35 mouse cellular contexts compared by ENCODE assay signal in the genomic region with DNA sequence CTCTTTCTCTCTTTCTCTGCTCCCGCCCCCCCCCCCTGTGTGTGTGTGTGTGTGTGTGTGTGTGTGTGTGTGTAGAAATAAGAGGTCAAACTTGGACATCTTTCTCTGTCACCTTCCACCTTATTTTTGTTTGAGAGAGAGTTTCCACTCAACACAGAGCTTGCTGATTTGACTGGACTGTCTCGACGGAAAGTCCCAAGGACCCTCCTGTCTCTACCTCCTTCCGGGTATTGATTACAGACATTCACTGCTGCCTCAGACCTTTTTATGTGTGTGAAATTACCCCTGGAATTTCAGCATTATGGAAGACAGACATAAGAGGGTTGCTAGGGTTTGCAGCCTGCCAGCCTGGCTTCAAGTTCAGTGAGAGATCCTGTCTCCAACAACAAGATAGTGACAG. TPM values are rescaled to one million over a fixed set of nuclear protein-coding genes. Genes with fewer than 3 reads are reported as not detected.
A peak's percentile ranks its signal among the peaks of the same experiment; 100 is the strongest.
DNase-seq lines count a peak whose midpoint lies in the region; ATAC-seq and TF ChIP-seq lines count a peak whose summit lies in the region.
"Had no signal": no experiment of that assay in that cellular context is flagged by ENCODE, and none has a peak within 500 bp of the region (broad histone marks: within the 10 kb centered on the region; RNA-seq: fewer than 3 reads in every experiment).

No protein-coding gene starts in this region.

- ATAC-seq in hindbrain, embryonic 16.5 days, result no peak
- no peak for ATAC-seq in hindbrain, embryonic 13.5 days (ENCODE audit: low FRiP score)
- no peak for ATAC-seq in neural tube, embryonic 14.5 days (ENCODE audit: low read depth)
- ATAC-seq: CD4-positive, CD25-positive, alpha-beta regulatory T cell, adult 4 months; forebrain, embryonic 16.5 days; intestine, embryonic 16.5 days; lung, postnatal 0 days had no signal

- 74% methylated on average over 4 of the region's 4 CpGs for WGBS in hindbrain, embryonic 10.5 days
- 76% methylated on average over 4 of the region's 4 CpGs for WGBS in hindbrain, embryonic 16.5 days
- WGBS in hindbrain, embryonic 13.5 days, result 74% methylated on average over 3 of the region's 4 CpGs
- WGBS in neural tube, embryonic 14.5 days, result 59% methylated on average over 3 of the region's 4 CpGs
- WGBS in limb, embryonic 10.5 days, result 83% methylated on average over 4 of the region's 4 CpGs

- H3K4me1 ChIP-seq in hindbrain, embryonic 10.5 days (replicated peaks), result 0 out of 2 replicates have a peak, but pooled peaks cover 3% of the 10 kb centered on the region
- H3K4me1 ChIP-seq in hindbrain, embryonic 16.5 days (ENCODE audit: control insufficient read depth, insufficient read depth, low read depth, low read length), result peaks cover 4% of the 10 kb centered on the region; the same call in 1 of the 2 replicates
- peaks cover 8 to 50% of the 10 kb centered on the region in 2 experiments for H3K4me1 ChIP-seq in CH12.LX (ENCODE audit: control insufficient read depth in 1 of 2, insufficient read depth in 2 of 2)
- peaks cover 18% of the 10 kb centered on the region for H3K4me1 ChIP-seq in hindbrain, embryonic 13.5 days (replicated peaks)
- H3K4me1 ChIP-seq in neural tube, embryonic 14.5 days (ENCODE audit: control insufficient read depth, insufficient read depth, low read length), result peaks cover 10% of the 10 kb centered on the region
- H3K4me1 ChIP-seq in limb, embryonic 10.5 days, result peaks cover 3% of the 10 kb centered on the region
- H3K4me1 ChIP-seq: embryonic facial prominence, embryonic 12.5 days; liver, embryonic 13.5 days had no signal

- TF ChIP-seq RAD21 in CH12.LX (IDR thresholded peaks at IDR 0.05; ENCODE audit: low read depth, low read length), result no peak

- TF ChIP-seq CTCF in CH12.LX (conservative IDR thresholded peaks at IDR 0.05 in 1 of 2, IDR thresholded peaks at IDR 0.05 in 1 of 2; ENCODE audit: low read depth in 2 of 2, low read length in 2 of 2), result no peak

- H3K9me3 ChIP-seq in hindbrain, embryonic 10.5 days, result no peaks in the 10 kb centered on the region
- H3K9me3 ChIP-seq in hindbrain, embryonic 16.5 days (ENCODE audit: control insufficient read depth, low read length), result no peaks in the 10 kb centered on the region
- no peaks in the 10 kb centered on the region for H3K9me3 ChIP-seq in CH12.LX (replicated peaks; ENCODE audit: low read length)
- H3K9me3 ChIP-seq in hindbrain, embryonic 13.5 days, result no peaks in the 10 kb centered on the region
- H3K9me3 ChIP-seq in neural tube, embryonic 14.5 days (ENCODE audit: control insufficient read depth, low read length), result no peaks in the 10 kb centered on the region
- no peaks in the 10 kb centered on the region for H3K9me3 ChIP-seq in limb, embryonic 10.5 days (replicated peaks)
- H3K9me3 ChIP-seq: embryonic facial prominence, embryonic 12.5 days; heart, embryonic 13.5 days; limb, embryonic 15.5 days; liver, embryonic 13.5 days; megakaryocyte, embryonic 14.5 days had no signal

- H3K79me2 ChIP-seq in CH12.LX (replicated peaks; ENCODE audit: control insufficient read depth, extremely low read depth, insufficient read depth, poor library complexity, severe bottlenecking), result no peaks in the 10 kb centered on the region

- H3K9ac ChIP-seq in hindbrain, embryonic 16.5 days (ENCODE audit: low read depth, low read length), result no peak overlapping the region
- H3K9ac ChIP-seq in CH12.LX (ENCODE audit: insufficient read depth, low read depth), result no peak overlapping the region
- H3K9ac ChIP-seq in hindbrain, embryonic 13.5 days, result no peak overlapping the region
- H3K9ac ChIP-seq in neural tube, embryonic 14.5 days (replicated peaks; ENCODE audit: low read depth, low read length), result no peak overlapping the region
- H3K9ac ChIP-seq: embryonic facial prominence, embryonic 12.5 days; heart, embryonic 13.5 days; limb, embryonic 15.5 days; liver, embryonic 13.5 days had no signal

- H3K27ac ChIP-seq in hindbrain, embryonic 10.5 days, result peak overlapping the region; percentile 60
- H3K27ac ChIP-seq in hindbrain, embryonic 16.5 days (ENCODE audit: low read depth, low read length), result no peak overlapping the region
- H3K27ac ChIP-seq in CH12.LX (ENCODE audit: insufficient read depth, low read depth), result no peak overlapping the region
- peak overlapping the region; percentile 86 for H3K27ac ChIP-seq in hindbrain, embryonic 13.5 days
- H3K27ac ChIP-seq in neural tube, embryonic 14.5 days (ENCODE audit: low read depth, low read length), result peak overlapping the region; percentile 77
- no peak overlapping the region for H3K27ac ChIP-seq in limb, embryonic 10.5 days
- H3K27ac ChIP-seq: embryonic facial prominence, embryonic 12.5 days; gastrocnemius, adult 2 months; heart, adult 2 months; heart, embryonic 13.5 days; kidney, postnatal 0 days; limb, embryonic 15.5 days; liver, embryonic 13.5 days had no signal

- no peaks in the 10 kb centered on the region for H3K36me3 ChIP-seq in hindbrain, embryonic 10.5 days
- H3K36me3 ChIP-seq in hindbrain, embryonic 16.5 days (ENCODE audit: control insufficient read depth, insufficient read depth, low read length), result no peaks in the 10 kb centered on the region
- no peaks in the 10 kb centered on the region for H3K36me3 ChIP-seq in CH12.LX (replicated peaks in 1 of 2; ENCODE audit: control insufficient read depth in 1 of 2, insufficient read depth in 1 of 2, low read length in 1 of 2)
- H3K36me3 ChIP-seq in hindbrain, embryonic 13.5 days, result no peaks in the 10 kb centered on the region
- no peaks in the 10 kb centered on the region for H3K36me3 ChIP-seq in neural tube, embryonic 14.5 days (ENCODE audit: control insufficient read depth, insufficient read depth, low read length)
- H3K36me3 ChIP-seq in limb, embryonic 10.5 days, result no peaks in the 10 kb centered on the region
- H3K36me3 ChIP-seq: embryonic facial prominence, embryonic 12.5 days; heart, embryonic 13.5 days; limb, embryonic 15.5 days; liver, embryonic 13.5 days had no signal

- 0 out of 2 replicates have a peak, but pooled peaks have one; percentile 28 for TF ChIP-seq EP300 in CH12.LX (IDR thresholded peaks at IDR 0.05; ENCODE audit: low read length)

- H3K4me2 ChIP-seq in hindbrain, embryonic 16.5 days (ENCODE audit: low read length), result no peak overlapping the region
- 0 out of 2 replicates have a peak overlapping the region, but pooled peaks have one; percentile 38 for H3K4me2 ChIP-seq in CH12.LX (ENCODE audit: insufficient read depth, low read depth, poor library complexity, severe bottlenecking)
- H3K4me2 ChIP-seq in hindbrain, embryonic 13.5 days, result no peak overlapping the region
- no peak overlapping the region for H3K4me2 ChIP-seq in neural tube, embryonic 14.5 days (ENCODE audit: low read depth, low read length)
- H3K4me2 ChIP-seq: embryonic facial prominence, embryonic 12.5 days; heart, embryonic 13.5 days; limb, embryonic 15.5 days; liver, embryonic 13.5 days had no signal

- no peaks in the 10 kb centered on the region for H3K27me3 ChIP-seq in hindbrain, embryonic 10.5 days (ENCODE audit: insufficient read depth, poor library complexity, severe bottlenecking)
- H3K27me3 ChIP-seq in hindbrain, embryonic 16.5 days (replicated peaks; ENCODE audit: control insufficient read depth, insufficient read depth, low read length), result no peaks in the 10 kb centered on the region
- H3K27me3 ChIP-seq in CH12.LX (replicated peaks), result no peaks in the 10 kb centered on the region
- H3K27me3 ChIP-seq in hindbrain, embryonic 13.5 days, result no peaks in the 10 kb centered on the region
- no peaks in the 10 kb centered on the region for H3K27me3 ChIP-seq in neural tube, embryonic 14.5 days (ENCODE audit: control insufficient read depth, insufficient read depth, low read length)
- H3K27me3 ChIP-seq in limb, embryonic 10.5 days (ENCODE audit: low read depth, poor library complexity, severe bottlenecking), result no peaks in the 10 kb centered on the region
- H3K27me3 ChIP-seq: embryonic facial prominence, embryonic 12.5 days; heart, embryonic 13.5 days; limb, embryonic 15.5 days; liver, embryonic 13.5 days had no signal

- no peak for TF ChIP-seq POLR2A in CH12.LX (IDR thresholded peaks at IDR 0.05; ENCODE audit: low read depth, low read length)

- dilution Hi-C loops in CH12.LX (cut with MboI; ENCODE audit: extremely low pct_ligation_motif_present, extremely low pct_unique_long_range_greater_than_20kb, low sequenced_read_pairs), result no loop called here

- no peak for DNase-seq in hindbrain, embryonic 10.5 days (ENCODE audit: low spot score)
- DNase-seq in CH12.LX (ENCODE audit: extremely low read depth), result no peak
- no peak for DNase-seq in limb, embryonic 10.5 days (ENCODE audit: low spot score)
- DNase-seq in gastrocnemius, postnatal 25 days, result no peak
- DNase-seq: adrenal gland, postnatal 36 days; cerebellum, adult 8-10 months; cerebellum, postnatal 25 days; gastrocnemius, adult 2 months; heart, adult 2 months; heart, postnatal 14 days; kidney, adult 8-10 months; layer of hippocampus, postnatal 36 days; left cerebral cortex, postnatal 4 days; liver, embryonic 13.5 days; lung, adult 18-20 months; lung, postnatal 4 days; thymus, postnatal 4 days had no signal

- no peak overlapping the region for H3K4me3 ChIP-seq in hindbrain, embryonic 10.5 days
- no peak overlapping the region for H3K4me3 ChIP-seq in hindbrain, embryonic 16.5 days (ENCODE audit: low read length)
- H3K4me3 ChIP-seq in CH12.LX (replicated peaks in 1 of 3; ENCODE audit: low read depth in 2 of 3, low read length in 2 of 3, poor library complexity in 1 of 3), result no peak overlapping the region
- no peak overlapping the region for H3K4me3 ChIP-seq in hindbrain, embryonic 13.5 days
- no peak overlapping the region for H3K4me3 ChIP-seq in neural tube, embryonic 14.5 days (ENCODE audit: low read depth, low read length)
- H3K4me3 ChIP-seq in limb, embryonic 10.5 days, result no peak overlapping the region
- H3K4me3 ChIP-seq: embryonic facial prominence, embryonic 12.5 days; gastrocnemius, adult 2 months; heart, adult 2 months; heart, embryonic 13.5 days; limb, embryonic 15.5 days; liver, embryonic 13.5 days; megakaryocyte, embryonic 14.5 days; myocyte had no signal

- in situ Hi-C loops in CH12.LX (cut with MboI; ENCODE audit: low pct_ligation_motif_present, low pct_unique_long_range_greater_than_20kb, low sequenced_read_pairs), result loop anchor here (10.0 kb wide), 1 partner anchor 59 kb away; no protein-coding TSS in a partner anchor

RNA-seq across cellular contexts. Expression of gene Ccl26, which starts 7.1 kb away (rescaled TPM):
- polyA plus RNA-seq in hindbrain, embryonic 10.5 days (2016; fragmentation: Nextera tagmentation; extraction: Ambion mirVana), result not detected in 2 replicates
- polyA plus RNA-seq in hindbrain, embryonic 16.5 days (2015; fragmentation: Nextera tagmentation; extraction: Ambion mirVana), result not detected in 2 replicates
- total RNA-seq in CH12.LX (2012; rRNA removed), result not detected in 2 replicates
- total RNA-seq in CH12.LX (2014; rRNA removed), result not detected in 2 replicates
- not detected in 2 replicates for polyA plus RNA-seq in CH12.LX (2012; ENCODE audit: insufficient read length, low read depth)
- polyA plus RNA-seq in hindbrain, embryonic 13.5 days (2015; fragmentation: Nextera tagmentation; extraction: Ambion mirVana), result not detected in 2 replicates
- polyA plus RNA-seq in neural tube, embryonic 14.5 days (2014; fragmentation: Nextera tagmentation; extraction: Ambion mirVana), result not detected in 2 replicates
- not detected in 2 replicates for polyA plus RNA-seq in limb, embryonic 10.5 days (2016; fragmentation: Nextera tagmentation; extraction: Ambion mirVana)
- not detected for total RNA-seq in gastrocnemius, postnatal 25 days (2021)
- total RNA-seq: adrenal gland, adult 18-20 months; adrenal gland, postnatal 36 days; gastrocnemius, adult 2 months; gastrocnemius, postnatal 4 days; heart, adult 2 months; heart, postnatal 14 days; layer of hippocampus, postnatal 36 days; left cerebral cortex, postnatal 4 days; midbrain, postnatal 0 days had no signal
- polyA plus RNA-seq: CD4-positive, CD25-positive, alpha-beta regulatory T cell, adult 4 months; embryonic facial prominence, embryonic 12.5 days; forebrain, embryonic 16.5 days; heart, adult 2 months; heart, embryonic 13.5 days; intestine, embryonic 16.5 days; kidney, postnatal 0 days; large intestine, adult 2 months; limb, embryonic 15.5 days; liver, embryonic 13.5 days; lung, postnatal 0 days; midbrain, postnatal 0 days; myocyte; thymus, postnatal 0 days had no signal

RNA-seq across cellular contexts. Expression of gene Hip1, which starts 11.3 kb away (rescaled TPM):
- 51.3 and 65.6 TPM in 2 replicates for polyA plus RNA-seq in hindbrain, embryonic 10.5 days (2016; fragmentation: Nextera tagmentation; extraction: Ambion mirVana)
- 35.3 and 44.6 TPM in 2 replicates for polyA plus RNA-seq in hindbrain, embryonic 16.5 days (2015; fragmentation: Nextera tagmentation; extraction: Ambion mirVana)
- total RNA-seq in CH12.LX (2012; rRNA removed) (6.3 and 6.4 TPM in 2 replicates), CH12.LX (2014; rRNA removed) (1.8 and 2.2 TPM in 2 replicates)
- polyA plus RNA-seq in CH12.LX (2012; ENCODE audit: insufficient read length, low read depth), result 3.4 and 3.6 TPM in 2 replicates
- 38.4 and 38.5 TPM in 2 replicates for polyA plus RNA-seq in hindbrain, embryonic 13.5 days (2015; fragmentation: Nextera tagmentation; extraction: Ambion mirVana)
- polyA plus RNA-seq in neural tube, embryonic 14.5 days (2014; fragmentation: Nextera tagmentation; extraction: Ambion mirVana), result 49.0 and 52.4 TPM in 2 replicates
- polyA plus RNA-seq in limb, embryonic 10.5 days (2016; fragmentation: Nextera tagmentation; extraction: Ambion mirVana), result 46.1 and 49.1 TPM in 2 replicates
- 10 to 100 TPM; 24.6 to 28.7 TPM for total RNA-seq in gastrocnemius, postnatal 25 days (2021)

RNA-seq across cellular contexts. Expression of gene Ccl24, which starts 16.6 kb away (rescaled TPM):
- 1.1 and 1.9 TPM in 2 replicates for polyA plus RNA-seq in hindbrain, embryonic 10.5 days (2016; fragmentation: Nextera tagmentation; extraction: Ambion mirVana)
- polyA plus RNA-seq in hindbrain, embryonic 16.5 days (2015; fragmentation: Nextera tagmentation; extraction: Ambion mirVana), result 2.1 and 2.4 TPM in 2 replicates
- not detected in 2 replicates for total RNA-seq in CH12.LX (2012; rRNA removed)
- total RNA-seq in CH12.LX (2014; rRNA removed), result not detected in 2 replicates
- not detected in 2 replicates for polyA plus RNA-seq in CH12.LX (2012; ENCODE audit: insufficient read length, low read depth)
- 3.7 and 4.4 TPM in 2 replicates for polyA plus RNA-seq in hindbrain, embryonic 13.5 days (2015; fragmentation: Nextera tagmentation; extraction: Ambion mirVana)
- 3.7 TPM in 1 of 2 replicates, not detected in the other for polyA plus RNA-seq in neural tube, embryonic 14.5 days (2014; fragmentation: Nextera tagmentation; extraction: Ambion mirVana)
- polyA plus RNA-seq in limb, embryonic 10.5 days (2016; fragmentation: Nextera tagmentation; extraction: Ambion mirVana), result 0.54 TPM in 1 of 2 replicates, not detected in the other
- 1 to 10 TPM in 1 of 2 experiments, under 1 TPM in 1; 0.61 to 1.1 TPM for total RNA-seq in gastrocnemius, postnatal 25 days (2021)
- total RNA-seq: layer of hippocampus, postnatal 36 days had no signal
- polyA plus RNA-seq: CD4-positive, CD25-positive, alpha-beta regulatory T cell, adult 4 months; myocyte had no signal

Comparison
In these comparisons a context has a peak if more than half of its experiments do, and no peak if none do; other contexts are left out.
1. H3K27ac ChIP-seq: peak in hindbrain, embryonic 10.5 days (single experiment), hindbrain, embryonic 13.5 days (single experiment) and neural tube, embryonic 14.5 days (single experiment); none in hindbrain, embryonic 16.5 days (single experiment), CH12.LX (single experiment) and limb, embryonic 10.5 days (single experiment).